Mouse (Mus musculus): ENCODE measurements at regions not wholly inside any gene's neighbourhood (a gene's known extent, or its start where the extent isn't known, plus 50 kb on each side); places are given as distances from the start of the nearest gene placed in this dataset.

DNA sequence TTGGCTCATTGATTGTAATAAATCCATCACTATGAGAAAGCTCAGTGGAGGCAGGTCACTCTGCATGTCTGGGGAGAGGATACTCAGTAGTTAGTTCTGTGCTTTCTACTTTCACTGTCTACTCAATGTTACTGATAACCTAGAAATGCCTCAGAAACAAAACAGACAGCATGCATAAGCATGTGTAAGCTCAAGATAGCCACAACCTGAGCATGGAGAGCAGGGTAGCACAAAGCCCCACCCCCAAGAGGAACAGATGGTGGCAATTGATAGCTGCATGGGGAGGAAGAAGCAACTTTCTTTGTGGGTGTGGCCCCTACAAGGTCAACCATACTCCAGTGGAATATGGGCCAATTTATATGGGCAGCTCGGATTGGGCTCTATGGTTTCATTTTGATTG is 711.9 kb downstream of the Pdcd6ip start:
- ATAC-seq (replicated peaks in 1 of 2; ENCODE audit: insufficient read depth in 1 of 2, low FRiP score in 2 of 2, low TSS enrichment in 1 of 2, low read depth in 1 of 2, poor library complexity in 2 of 2, severe bottlenecking in 2 of 2), result peak; percentile 62 to 64; a peak in 3 of 4 replicates

DNA sequence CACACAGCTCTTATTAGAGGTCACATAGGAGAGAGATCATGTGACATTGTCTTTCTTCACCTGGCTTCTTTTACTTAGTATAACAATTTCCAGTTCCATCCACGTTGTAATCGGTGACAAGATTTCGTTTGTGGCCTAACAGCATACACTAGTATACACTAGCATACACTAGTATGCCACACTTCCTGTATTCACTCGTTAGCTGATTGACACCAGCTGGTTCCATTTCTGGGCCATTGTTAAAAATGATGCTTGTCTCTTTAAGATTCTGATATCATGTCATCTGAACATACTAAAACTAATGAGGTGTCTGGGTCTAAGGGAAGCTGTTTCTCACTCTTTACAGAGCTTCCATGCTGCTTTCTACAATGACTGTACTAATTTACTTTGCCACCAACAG is 713.3 kb downstream of the Pdcd6ip start:
- no peak for ATAC-seq (replicated peaks in 1 of 2; ENCODE audit: insufficient read depth in 1 of 2, low FRiP score in 2 of 2, low TSS enrichment in 1 of 2, low read depth in 1 of 2, poor library complexity in 2 of 2, severe bottlenecking in 2 of 2)

DNA sequence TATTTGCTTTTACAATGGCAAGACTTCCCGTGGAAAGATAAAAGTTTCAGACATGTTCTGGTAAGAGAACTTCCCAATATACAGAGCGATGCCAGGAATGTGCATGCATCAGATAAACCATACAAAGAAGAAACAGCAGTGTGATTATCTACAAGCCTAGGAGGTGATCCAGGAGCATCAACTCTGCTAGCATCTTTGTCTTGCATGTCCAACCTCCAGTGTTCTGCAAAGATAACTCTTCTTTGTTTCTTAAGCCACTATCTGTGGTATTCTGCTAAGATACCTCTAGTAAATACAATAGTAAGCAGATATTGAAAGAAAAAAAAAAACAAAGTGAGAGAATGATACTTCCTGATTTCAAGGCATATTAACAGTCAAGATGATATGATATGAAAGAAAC is 714.4 kb downstream of the Pdcd6ip start:
- ATAC-seq (replicated peaks in 1 of 2; ENCODE audit: insufficient read depth in 1 of 2, low FRiP score in 2 of 2, low TSS enrichment in 1 of 2, low read depth in 1 of 2, poor library complexity in 2 of 2, severe bottlenecking in 2 of 2), result no peak; a peak in 1 of 4 replicates

DNA sequence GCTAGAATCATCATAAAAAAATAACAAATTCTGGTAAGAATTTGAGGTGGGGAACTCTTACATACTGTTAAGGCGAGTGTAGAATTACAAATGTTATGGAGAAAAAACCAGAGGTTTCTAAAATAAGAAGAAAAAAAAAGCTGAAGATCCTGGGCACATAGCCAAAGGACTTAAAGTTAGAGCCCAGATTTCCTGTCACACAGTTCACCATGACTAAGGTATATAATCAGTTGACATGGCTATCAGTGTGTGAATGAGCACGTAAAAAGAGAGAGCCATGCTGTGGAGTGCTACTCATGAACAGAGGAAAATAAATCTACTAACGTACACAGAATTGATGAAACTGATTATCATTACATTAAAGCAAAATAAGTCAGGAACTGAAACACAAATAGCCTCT is 715.1 kb downstream of the Pdcd6ip start:
- ATAC-seq (replicated peaks in 1 of 2; ENCODE audit: insufficient read depth in 1 of 2, low FRiP score in 2 of 2, low TSS enrichment in 1 of 2, low read depth in 1 of 2, poor library complexity in 2 of 2, severe bottlenecking in 2 of 2), result peak; percentile 56 to 73; a peak in 3 of 4 replicates

DNA sequence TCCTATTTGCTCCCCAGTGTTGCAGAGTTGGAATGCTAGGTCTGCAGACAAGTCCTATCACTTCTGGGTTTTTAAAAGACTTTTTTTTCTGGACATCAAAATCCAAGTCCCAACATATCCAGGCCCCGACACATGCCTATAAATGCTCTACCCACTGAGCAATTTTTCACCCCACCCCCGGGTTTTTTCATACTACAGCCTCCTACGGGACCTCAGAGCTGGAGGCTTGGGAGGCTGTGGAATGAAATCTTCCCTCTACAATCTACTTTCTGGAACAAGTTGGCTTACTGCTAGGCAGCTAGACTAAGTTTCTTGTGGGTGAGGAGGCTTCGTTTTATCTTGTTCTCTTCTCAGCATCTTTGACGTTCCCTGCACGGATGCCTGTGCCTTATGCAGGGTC is 724.7 kb downstream of the Pdcd6ip start:
- ATAC-seq (replicated peaks in 1 of 2; ENCODE audit: insufficient read depth in 1 of 2, low FRiP score in 2 of 2, low TSS enrichment in 1 of 2, low read depth in 1 of 2, poor library complexity in 2 of 2, severe bottlenecking in 2 of 2), result no peak

DNA sequence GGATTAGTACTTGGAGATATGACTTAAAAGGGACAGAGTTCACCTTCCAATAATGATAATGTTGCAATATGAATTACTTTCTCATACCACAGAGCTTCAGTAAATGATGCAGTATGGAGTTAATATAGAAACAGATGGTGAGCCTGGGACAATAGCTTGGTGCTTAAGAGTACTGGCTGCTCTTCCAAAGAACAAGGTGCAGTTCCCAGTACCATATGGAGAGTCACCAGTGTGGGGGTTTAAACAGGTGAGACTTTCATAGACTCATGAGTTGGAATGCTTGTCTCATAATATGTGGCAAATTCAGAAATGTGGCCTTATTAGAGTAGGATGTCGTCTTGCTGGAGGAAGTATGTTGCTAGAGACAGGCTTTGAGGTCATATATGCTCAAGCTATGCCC is 715.8 kb upstream of the Arpp21 start:
- no peak for ATAC-seq (replicated peaks in 1 of 2; ENCODE audit: insufficient read depth in 1 of 2, low FRiP score in 2 of 2, low TSS enrichment in 1 of 2, low read depth in 1 of 2, poor library complexity in 2 of 2, severe bottlenecking in 2 of 2)

DNA sequence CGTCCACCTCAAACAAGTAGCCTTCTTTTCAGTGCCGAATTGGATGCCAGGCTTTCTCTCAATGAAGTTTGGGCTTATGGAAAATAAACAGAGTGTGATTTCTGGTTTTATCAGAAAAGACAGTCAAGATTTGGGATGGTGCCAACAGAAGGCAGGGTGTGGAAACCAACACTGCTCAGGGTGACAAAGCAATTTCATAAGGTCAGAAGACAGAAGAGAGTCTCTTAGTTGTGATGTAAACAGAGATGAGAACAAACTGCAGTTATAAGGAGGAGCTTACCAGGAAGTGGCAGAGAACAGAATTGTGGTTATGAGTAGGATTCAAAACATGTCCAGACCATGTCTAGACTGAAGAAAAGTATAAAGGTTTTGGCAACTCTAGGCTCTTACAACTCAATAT is 714.3 kb upstream of the Arpp21 start:
- ATAC-seq (replicated peaks in 1 of 2; ENCODE audit: insufficient read depth in 1 of 2, low FRiP score in 2 of 2, low TSS enrichment in 1 of 2, low read depth in 1 of 2, poor library complexity in 2 of 2, severe bottlenecking in 2 of 2), result no peak

DNA sequence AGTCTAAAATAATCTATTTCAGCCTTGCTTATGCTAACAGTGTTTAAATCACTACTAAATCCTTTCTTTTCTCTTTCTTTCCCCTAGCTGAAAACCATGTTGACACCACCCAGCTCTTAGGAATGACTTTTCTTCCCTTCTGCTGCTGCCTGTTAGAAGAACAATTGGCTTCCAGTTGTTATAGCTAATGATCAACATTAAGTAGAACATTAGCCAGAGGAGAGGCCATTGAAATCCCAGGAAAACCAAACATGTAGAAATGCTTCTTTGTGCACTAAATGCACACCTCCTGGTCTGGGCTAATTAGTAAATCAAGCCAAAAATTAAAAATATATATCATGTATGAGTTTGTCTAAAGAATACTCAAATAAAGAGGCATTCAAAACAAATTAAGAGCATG is 703.0 kb upstream of the Arpp21 start:
- no peak for ATAC-seq (replicated peaks in 1 of 2; ENCODE audit: insufficient read depth in 1 of 2, low FRiP score in 2 of 2, low TSS enrichment in 1 of 2, low read depth in 1 of 2, poor library complexity in 2 of 2, severe bottlenecking in 2 of 2)

DNA sequence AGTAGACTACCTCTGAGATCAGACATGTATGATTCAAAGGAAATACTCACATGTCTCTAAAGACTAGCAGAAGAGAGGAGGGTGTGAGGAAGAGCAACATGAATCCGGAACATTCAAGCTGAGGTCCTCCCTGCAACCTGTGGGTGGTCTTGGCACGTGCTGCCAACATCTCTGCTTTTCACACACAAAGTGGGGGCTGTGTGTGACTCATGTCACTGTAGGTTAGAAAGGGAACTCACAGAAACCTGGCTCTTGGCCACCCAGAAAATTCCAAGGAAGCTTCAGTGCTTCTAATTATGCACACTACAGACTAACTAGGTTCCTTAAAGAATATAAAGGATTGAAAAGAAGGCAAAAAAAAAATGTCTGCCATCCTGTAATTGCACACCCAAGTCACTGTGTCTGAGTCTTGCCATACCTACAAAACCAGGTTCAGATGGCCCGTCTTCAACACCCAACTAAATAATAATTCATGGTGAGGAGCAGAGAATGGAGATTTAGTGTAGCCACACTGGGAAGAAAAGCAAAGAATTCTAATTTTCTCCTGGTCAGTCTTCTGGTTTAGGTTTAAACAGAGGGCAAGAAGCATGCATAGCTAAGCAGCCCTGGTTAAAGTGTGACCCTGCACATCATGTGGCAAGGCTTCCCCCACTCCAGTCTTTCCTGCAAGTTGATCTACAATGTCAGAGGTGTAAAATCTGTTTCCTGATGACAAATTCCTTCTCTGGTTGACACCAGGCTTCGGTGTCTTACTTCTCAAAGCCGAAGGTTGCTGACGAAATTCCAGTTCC is 673.8 kb upstream of the Arpp21 start:
- ATAC-seq (replicated peaks in 1 of 2; ENCODE audit: insufficient read depth in 1 of 2, low FRiP score in 2 of 2, low TSS enrichment in 1 of 2, low read depth in 1 of 2, poor library complexity in 2 of 2, severe bottlenecking in 2 of 2), result no peak

DNA sequence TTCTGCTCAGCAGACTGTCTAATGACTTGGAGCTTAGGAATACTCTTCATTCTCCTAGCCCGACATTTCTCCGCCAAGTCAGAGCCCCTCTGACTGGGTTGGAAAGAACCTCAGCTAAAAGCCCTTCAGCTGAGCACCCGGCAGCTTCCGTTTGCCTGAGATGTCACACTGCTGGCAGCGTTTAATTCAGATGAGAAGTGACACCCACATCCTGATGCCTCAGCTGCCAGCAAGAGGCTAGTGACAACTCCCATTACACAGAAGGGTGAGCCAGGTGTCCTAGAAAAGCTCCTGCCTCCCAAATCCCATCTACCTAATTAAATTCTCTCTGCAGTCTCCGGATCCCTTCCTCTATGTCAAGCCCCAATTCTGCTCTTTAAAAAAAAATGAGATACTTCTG is 670.2 kb upstream of the Arpp21 start:
- no peak for ATAC-seq (replicated peaks in 1 of 2; ENCODE audit: insufficient read depth in 1 of 2, low FRiP score in 2 of 2, low TSS enrichment in 1 of 2, low read depth in 1 of 2, poor library complexity in 2 of 2, severe bottlenecking in 2 of 2)

DNA sequence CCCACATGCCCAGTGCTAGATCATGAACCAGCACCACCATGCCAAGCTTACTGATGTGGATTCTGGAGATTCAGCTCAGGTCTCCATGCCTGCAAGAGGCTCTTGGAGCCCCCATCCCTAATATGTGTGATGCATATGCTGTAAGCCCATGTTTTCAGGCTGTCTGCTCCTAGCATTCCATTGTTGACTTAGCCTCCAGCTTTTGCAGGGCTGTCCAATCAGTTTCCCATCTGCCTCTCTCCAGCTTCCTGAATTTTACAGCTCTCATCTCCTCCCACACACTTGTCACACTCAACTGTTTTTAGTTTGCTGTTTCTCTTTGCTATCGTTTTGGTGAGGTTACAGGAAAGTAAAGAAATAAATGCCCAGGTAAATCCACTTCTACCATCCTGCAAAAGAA is 629.2 kb upstream of the Arpp21 start:
- ATAC-seq (replicated peaks in 1 of 2; ENCODE audit: insufficient read depth in 1 of 2, low FRiP score in 2 of 2, low TSS enrichment in 1 of 2, low read depth in 1 of 2, poor library complexity in 2 of 2, severe bottlenecking in 2 of 2), result no peak

DNA sequence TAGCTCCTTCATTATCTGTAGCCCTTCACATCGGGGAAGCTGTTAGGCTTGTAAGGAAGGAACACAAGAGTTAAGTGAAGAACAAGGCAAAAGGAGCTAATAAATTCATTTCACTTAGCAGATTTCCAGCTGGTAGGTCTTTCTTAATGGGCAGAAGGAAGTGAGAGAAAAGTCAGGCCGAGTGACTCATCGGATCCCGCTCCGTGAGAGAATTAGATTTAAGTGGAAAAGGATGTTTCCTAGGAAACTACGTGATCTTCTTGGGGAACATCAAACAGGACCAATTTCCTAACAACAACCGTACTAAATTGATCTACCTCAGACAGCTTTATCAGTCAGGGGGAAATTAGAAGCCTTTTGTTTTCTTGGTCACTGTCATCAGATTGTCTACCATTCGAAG is 625.4 kb upstream of the Arpp21 start:
- ATAC-seq (replicated peaks in 1 of 2; ENCODE audit: insufficient read depth in 1 of 2, low FRiP score in 2 of 2, low TSS enrichment in 1 of 2, low read depth in 1 of 2, poor library complexity in 2 of 2, severe bottlenecking in 2 of 2), result no peak

DNA sequence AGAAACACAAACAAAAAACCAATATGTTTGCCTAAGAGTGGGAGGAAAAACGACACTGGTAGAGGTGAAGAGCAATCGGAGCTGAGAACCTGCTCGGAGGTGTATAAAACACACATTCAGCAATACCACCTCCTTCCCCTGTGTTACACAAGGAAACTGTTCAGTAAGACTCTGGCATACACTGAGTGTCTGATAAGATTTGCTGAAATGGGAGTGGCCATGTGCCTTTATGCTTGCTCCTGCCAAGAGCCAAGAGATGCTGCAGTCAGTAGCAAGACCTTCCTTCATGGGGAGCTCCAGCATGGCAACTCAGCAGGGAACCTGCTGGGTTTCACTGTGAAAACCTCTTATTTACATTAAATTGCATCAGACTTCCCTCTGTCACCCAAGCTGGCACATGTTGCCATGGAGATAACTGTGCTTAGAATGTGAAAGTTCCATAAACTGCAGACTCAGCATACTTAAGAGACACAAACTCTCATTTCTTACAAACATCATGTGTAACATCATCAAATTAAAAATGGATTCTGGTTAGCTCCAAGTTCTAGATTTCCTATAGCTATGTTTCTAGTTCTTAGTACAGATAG is 624.7 kb upstream of the Arpp21 start:
- no peak for ATAC-seq (replicated peaks in 1 of 2; ENCODE audit: insufficient read depth in 1 of 2, low FRiP score in 2 of 2, low TSS enrichment in 1 of 2, low read depth in 1 of 2, poor library complexity in 2 of 2, severe bottlenecking in 2 of 2)

DNA sequence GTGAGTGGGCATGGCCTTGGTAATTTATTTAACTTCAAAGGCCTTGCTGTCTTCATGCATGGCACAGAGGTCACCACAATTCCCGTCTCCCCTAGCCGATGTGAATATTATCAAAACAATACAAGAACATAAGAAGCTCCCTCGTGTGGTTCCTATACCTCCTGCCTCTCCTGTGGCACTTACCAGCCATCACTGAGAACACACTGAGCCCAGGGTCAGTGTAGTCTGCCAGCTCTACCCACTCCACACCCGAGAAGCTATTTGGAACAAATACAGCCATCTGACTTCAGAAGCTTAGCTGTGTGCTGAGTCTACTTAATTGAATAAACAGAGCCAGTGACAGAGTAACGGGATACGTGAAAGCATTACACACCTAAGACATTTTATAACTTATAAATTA is 605.7 kb upstream of the Arpp21 start:
- ATAC-seq (replicated peaks in 1 of 2; ENCODE audit: insufficient read depth in 1 of 2, low FRiP score in 2 of 2, low TSS enrichment in 1 of 2, low read depth in 1 of 2, poor library complexity in 2 of 2, severe bottlenecking in 2 of 2), result no peak

DNA sequence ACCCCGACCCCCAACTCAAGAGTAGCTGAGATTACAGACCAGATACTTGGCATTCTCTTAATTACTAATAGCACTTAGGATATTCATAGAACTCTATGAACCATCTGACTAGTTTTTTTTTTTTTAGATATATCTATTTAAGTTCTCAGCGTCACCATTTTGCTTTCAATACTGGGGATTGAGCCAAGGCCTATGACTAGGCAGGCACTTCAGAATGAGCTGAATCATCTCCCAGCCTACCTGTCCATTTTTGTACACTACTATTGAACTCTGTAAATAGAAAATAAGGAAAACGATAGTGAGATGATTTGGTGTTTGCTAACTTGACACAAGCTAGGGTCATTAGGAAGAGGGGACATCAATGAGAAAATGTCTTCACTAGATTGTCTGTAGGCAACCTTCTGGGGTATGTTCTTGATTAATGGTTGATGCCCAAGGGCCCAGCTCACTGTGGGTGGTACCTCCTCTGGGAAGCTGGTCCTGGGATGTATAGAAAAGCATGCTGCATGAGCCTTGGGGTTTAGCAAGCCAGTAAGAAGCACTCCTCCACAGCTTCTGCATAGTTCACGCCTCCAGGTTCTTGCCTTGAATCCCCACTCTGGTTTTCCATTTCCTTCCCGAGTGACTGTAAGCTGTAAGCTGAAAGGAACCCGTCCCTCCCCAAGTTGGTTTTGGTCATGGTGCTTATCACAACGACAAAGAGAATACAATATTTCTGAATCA is 603.5 kb upstream of the Arpp21 start:
- ATAC-seq (replicated peaks in 1 of 2; ENCODE audit: insufficient read depth in 1 of 2, low FRiP score in 2 of 2, low TSS enrichment in 1 of 2, low read depth in 1 of 2, poor library complexity in 2 of 2, severe bottlenecking in 2 of 2), result no peak

DNA sequence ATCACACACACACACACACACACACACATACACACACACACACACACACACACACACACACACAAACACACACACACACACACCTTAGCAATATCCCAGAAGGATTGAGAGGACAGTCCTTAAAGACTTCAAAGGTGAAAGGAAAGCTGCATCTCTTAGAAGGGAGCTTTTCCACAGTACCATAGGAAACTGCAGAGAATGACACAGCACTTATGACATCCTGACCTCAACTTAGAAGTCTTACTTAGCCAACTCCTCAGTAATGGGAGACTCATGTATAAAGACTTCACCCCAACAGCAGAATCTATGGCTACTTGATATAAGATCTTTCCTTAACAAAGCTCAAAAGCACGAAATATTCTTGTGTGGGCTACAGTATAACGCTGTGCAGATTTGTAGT is 601.8 kb upstream of the Arpp21 start:
- peak in 1 of 2 experiments; percentile 78; a peak in 1 of 4 replicates for ATAC-seq (replicated peaks in 1 of 2; ENCODE audit: insufficient read depth in 1 of 2, low FRiP score in 2 of 2, low TSS enrichment in 1 of 2, low read depth in 1 of 2, poor library complexity in 2 of 2, severe bottlenecking in 2 of 2)

DNA sequence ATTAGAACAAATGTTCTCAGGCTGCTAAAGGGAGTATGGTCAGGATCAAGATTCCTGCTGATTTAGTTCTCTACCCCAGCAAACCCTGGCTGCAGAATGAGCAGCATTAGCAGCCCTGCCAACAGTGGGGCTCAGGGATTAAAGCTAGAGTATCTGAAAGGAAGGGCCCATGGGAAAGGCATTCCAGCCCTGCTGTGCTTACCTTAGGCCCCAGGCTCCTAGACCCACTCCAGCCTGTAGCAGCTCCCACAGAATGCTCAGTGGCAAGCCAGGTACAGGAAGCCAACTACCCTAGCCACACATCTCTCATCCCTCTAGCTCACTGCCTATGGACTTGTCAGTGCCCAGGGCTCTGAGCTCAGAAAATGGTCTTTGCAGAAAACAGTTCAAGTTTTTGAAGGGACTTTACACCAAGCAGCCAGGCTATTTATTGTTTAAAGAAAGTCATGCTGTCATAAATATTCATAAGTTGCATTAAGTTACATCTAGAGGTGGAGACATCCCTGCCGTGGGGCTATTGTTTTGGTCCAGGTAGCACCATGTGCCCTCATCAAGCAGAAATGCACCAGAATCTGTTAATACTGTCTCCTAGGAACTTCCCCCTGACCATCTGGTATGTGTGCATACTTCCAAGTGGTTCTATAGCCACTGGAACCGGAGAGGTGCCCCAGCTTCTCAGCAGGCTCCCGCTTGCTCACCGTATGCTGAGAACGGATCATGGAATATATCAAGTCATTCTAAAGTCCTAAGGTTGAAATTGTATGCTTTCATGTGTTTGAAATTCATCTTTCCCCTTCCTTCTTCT is 598.9 kb upstream of the Arpp21 start:
- ATAC-seq (replicated peaks in 1 of 2; ENCODE audit: insufficient read depth in 1 of 2, low FRiP score in 2 of 2, low TSS enrichment in 1 of 2, low read depth in 1 of 2, poor library complexity in 2 of 2, severe bottlenecking in 2 of 2), result no peak

DNA sequence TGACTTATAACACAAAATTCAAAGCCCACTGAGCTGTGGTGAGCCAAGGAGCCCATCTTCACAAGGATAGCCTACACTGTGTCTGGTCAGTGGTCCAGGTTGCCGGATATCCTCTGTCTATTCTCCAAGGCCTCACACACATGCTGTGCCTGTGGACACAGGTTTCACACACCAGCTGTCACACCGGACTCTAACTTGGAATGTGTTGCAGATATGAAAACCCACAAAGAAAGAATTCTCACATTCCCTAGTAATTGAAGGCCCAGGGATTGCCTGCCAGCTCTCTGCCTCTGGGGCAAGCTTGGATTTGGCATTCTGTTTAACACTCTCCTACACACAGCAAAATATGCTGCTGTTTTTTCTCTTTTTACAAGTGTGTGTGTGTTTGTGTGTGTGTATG is 595.4 kb upstream of the Arpp21 start:
- ATAC-seq (replicated peaks in 1 of 2; ENCODE audit: insufficient read depth in 1 of 2, low FRiP score in 2 of 2, low TSS enrichment in 1 of 2, low read depth in 1 of 2, poor library complexity in 2 of 2, severe bottlenecking in 2 of 2), result no peak
